Mouse (Mus musculus): Measurements from ENCODE around the gene Pidd1. TPM values are rescaled to one million over a fixed set of nuclear protein-coding genes. Genes with fewer than 3 reads are reported as not detected.

Gene Pidd1
- total and polyA plus RNA-seq, 3 experiments, result 5.8 to 24.9 (median 7.8) TPM

DNA sequence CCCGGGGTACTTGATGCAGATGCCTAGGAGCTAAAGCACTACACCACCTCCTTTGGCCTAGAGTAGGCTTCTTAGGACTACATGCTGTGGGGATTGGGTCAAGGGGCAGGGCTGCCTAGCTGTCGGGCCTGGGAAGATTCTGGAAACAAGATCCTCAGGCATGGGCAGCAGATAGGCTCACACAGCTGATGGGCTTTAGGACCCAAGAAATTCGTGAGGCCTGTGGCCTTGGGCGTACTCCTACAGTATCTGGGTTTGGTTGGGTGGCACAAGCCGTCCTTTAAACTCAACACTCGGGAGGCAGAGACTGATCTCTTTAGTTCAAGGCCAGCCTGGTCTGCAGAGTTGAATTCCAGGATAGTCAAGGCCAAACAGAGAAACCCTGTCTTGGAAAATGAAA is 28.4 kb upstream of the Pidd1 start:
- H3K27me3 ChIP-seq (replicated peaks), result peaks cover 9% of the 10 kb centered on the region
- TF ChIP-seq NRF1 (IDR thresholded peaks at IDR 0.05; ENCODE audit: low read depth, low read length), result no peak
- no peak for TF ChIP-seq BHLHE40 (IDR thresholded peaks at IDR 0.05; ENCODE audit: low read depth, low read length)
- TF ChIP-seq TBP (conservative IDR thresholded peaks at IDR 0.05; ENCODE audit: low read depth, low read length), result no peak
- no peak for TF ChIP-seq GABPA (IDR thresholded peaks at IDR 0.05; ENCODE audit: insufficient replicate concordance, low read depth, low read length)
- TF ChIP-seq IRF4 (IDR thresholded peaks at IDR 0.05; ENCODE audit: low read depth, low read length), result no peak
- TF ChIP-seq PAX5 (IDR thresholded peaks at IDR 0.05; ENCODE audit: low read length), result no peak
- TF ChIP-seq E2F4 (IDR thresholded peaks at IDR 0.05; ENCODE audit: insufficient replicate concordance, low read depth, low read length), result no peak
- no peak for TF ChIP-seq EP300 (IDR thresholded peaks at IDR 0.05; ENCODE audit: low read length)
- no peak for TF ChIP-seq MYC (IDR thresholded peaks at IDR 0.05; ENCODE audit: low read depth, low read length)
- TF ChIP-seq ZC3H11A (IDR thresholded peaks at IDR 0.05; ENCODE audit: low read depth, low read length), result no peak
- no peak for TF ChIP-seq RCOR1 (conservative IDR thresholded peaks at IDR 0.05; ENCODE audit: low read depth, low read length)
- TF ChIP-seq MAZ (IDR thresholded peaks at IDR 0.05; ENCODE audit: low read depth, low read length), result no peak
- TF ChIP-seq USF2 (conservative IDR thresholded peaks at IDR 0.05; ENCODE audit: low read depth, low read length), result no peak
- no peak for TF ChIP-seq MEF2A (IDR thresholded peaks at IDR 0.05; ENCODE audit: borderline replicate concordance, low read depth, low read length)
- TF ChIP-seq ELF1 (IDR thresholded peaks at IDR 0.05; ENCODE audit: low read depth, low read length), result no peak
- H3K79me2 ChIP-seq (replicated peaks; ENCODE audit: control insufficient read depth, extremely low read depth, insufficient read depth, poor library complexity, severe bottlenecking), result peaks cover 22% of the 10 kb centered on the region
- no peak overlapping the region for H3K9ac ChIP-seq (ENCODE audit: insufficient read depth, low read depth)
- in situ Hi-C loops (cut with MboI; ENCODE audit: low pct_ligation_motif_present, low pct_unique_long_range_greater_than_20kb, low sequenced_read_pairs) (no loop called here), dilution Hi-C loops (cut with MboI; ENCODE audit: extremely low pct_ligation_motif_present, extremely low pct_unique_long_range_greater_than_20kb, low sequenced_read_pairs) (no loop called here)
- DNase-seq (ENCODE audit: extremely low read depth), result no peak
- no peak overlapping the region for H3K27ac ChIP-seq (ENCODE audit: insufficient read depth, low read depth)
- H3K4me2 ChIP-seq (ENCODE audit: insufficient read depth, low read depth, poor library complexity, severe bottlenecking), result no peak overlapping the region
- no peaks in the 10 kb centered on the region for H3K9me3 ChIP-seq (replicated peaks; ENCODE audit: low read length)
- peaks cover 27 to 46% of the 10 kb centered on the region in 2 experiments for H3K36me3 ChIP-seq (replicated peaks in 1 of 2; ENCODE audit: control insufficient read depth in 1 of 2, insufficient read depth in 1 of 2, low read length in 1 of 2)
- H3K4me1 ChIP-seq (ENCODE audit: control insufficient read depth in 1 of 2, insufficient read depth in 2 of 2), result peaks cover 35 to 57% of the 10 kb centered on the region in 2 experiments
- H3K4me3 ChIP-seq (replicated peaks in 1 of 3; ENCODE audit: low read depth in 2 of 3, low read length in 2 of 3, poor library complexity in 1 of 3), result no peak overlapping the region

DNA sequence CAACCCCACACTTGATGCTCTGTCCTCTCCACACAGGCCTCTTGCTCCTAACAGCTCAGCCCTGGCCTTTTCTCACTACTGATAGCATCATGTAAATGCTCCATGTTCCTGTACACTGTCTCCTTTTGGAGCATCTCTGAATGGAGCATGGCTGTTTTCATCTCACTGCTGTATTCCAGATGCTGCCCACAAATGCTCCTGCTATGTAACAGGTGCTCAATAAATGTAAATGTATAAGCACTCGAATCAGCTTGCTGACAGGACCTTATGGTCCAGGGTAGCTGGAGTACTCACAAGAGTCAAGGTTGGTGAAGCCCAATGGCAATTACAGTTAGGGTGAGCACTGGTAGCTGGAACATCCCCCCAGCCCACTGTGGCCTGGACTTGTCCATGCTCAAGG is 27.4 kb upstream of the Pidd1 start:
- peaks cover 27 to 46% of the 10 kb centered on the region in 2 experiments for H3K36me3 ChIP-seq (replicated peaks in 1 of 2; ENCODE audit: control insufficient read depth in 1 of 2, insufficient read depth in 1 of 2, low read length in 1 of 2)
- H3K4me1 ChIP-seq (ENCODE audit: control insufficient read depth in 1 of 2, insufficient read depth in 2 of 2), result peaks cover 32 to 56% of the 10 kb centered on the region in 2 experiments
- H3K9ac ChIP-seq (ENCODE audit: insufficient read depth, low read depth), result no peak overlapping the region
- peak; percentile 80; the same call in 1 of the 2 replicates for TF ChIP-seq POLR2AphosphoS2 (IDR thresholded peaks at IDR 0.05; ENCODE audit: low read depth, low read length)
- no peak for TF ChIP-seq SIN3A (IDR thresholded peaks at IDR 0.05; ENCODE audit: low read length)
- peaks cover 8% of the 10 kb centered on the region for H3K27me3 ChIP-seq (replicated peaks)
- H3K4me3 ChIP-seq (replicated peaks in 1 of 3; ENCODE audit: low read depth in 2 of 3, low read length in 2 of 3, poor library complexity in 1 of 3), result no peak overlapping the region
- in situ Hi-C loops (cut with MboI; ENCODE audit: low pct_ligation_motif_present, low pct_unique_long_range_greater_than_20kb, low sequenced_read_pairs) (no loop called here), dilution Hi-C loops (cut with MboI; ENCODE audit: extremely low pct_ligation_motif_present, extremely low pct_unique_long_range_greater_than_20kb, low sequenced_read_pairs) (no loop called here)
- H3K4me2 ChIP-seq (ENCODE audit: insufficient read depth, low read depth, poor library complexity, severe bottlenecking), result no peak overlapping the region
- DNase-seq (ENCODE audit: extremely low read depth), result no peak
- no peak overlapping the region for H3K27ac ChIP-seq (ENCODE audit: insufficient read depth, low read depth)
- no peaks in the 10 kb centered on the region for H3K9me3 ChIP-seq (replicated peaks; ENCODE audit: low read length)
- peaks cover 22% of the 10 kb centered on the region for H3K79me2 ChIP-seq (replicated peaks; ENCODE audit: control insufficient read depth, extremely low read depth, insufficient read depth, poor library complexity, severe bottlenecking)

Data from CH12.LX (cell line).